Mouse (Mus musculus) brain, embryonic 18.5 days (tissue): ENCODE data around the gene Fryl.
"Not testable (repeated sequence)": the region's sequence is repeated elsewhere in the genome, so short reads cannot be mapped to it uniquely, and the experiment has no call there.

ENCODE experiments used
- DNase-seq: peaks from one replicate; pipeline ENCODE4 v3.0.0-alpha.2; 2012; ENCODE audit warnings: low read depth, low spot score

Gene Fryl

GRCm38 (mm10) chr5:73112331-73112730 is 144.1 kb downstream of the Fryl start:
- DNase-seq = no peak

GRCm38 (mm10) chr5:73103657-73104056 is 152.8 kb downstream of the Fryl start:
- no peak for DNase-seq

- no peak for DNase-seq
Observed at GRCm38 (mm10) chr5:73102342-73102989, 154.0 kb downstream of the Fryl start.

GRCm38 (mm10) chr5:73092236-73092635 is 164.2 kb downstream of the Fryl start:
- no peak for DNase-seq

- no peak for DNase-seq
Observed at GRCm38 (mm10) chr5:73089158-73089557, 167.3 kb downstream of the Fryl start.

- DNase-seq = no peak
Observed at GRCm38 (mm10) chr5:73081496-73081895, 174.9 kb downstream of the Fryl start.

GRCm38 (mm10) chr5:73079801-73080200 is 176.6 kb downstream of the Fryl start:
- no peak for DNase-seq

- DNase-seq = peak; percentile 14
Observed at GRCm38 (mm10) chr5:73071319-73071718, 185.1 kb downstream of the Fryl start.

GRCm38 (mm10) chr5:73066946-73067345 is 189.5 kb downstream of the Fryl start:
- no peak for DNase-seq

GRCm38 (mm10) chr5:73063768-73064669 is 192.4 kb downstream of the Fryl start:
- no peak for DNase-seq

- DNase-seq = peak; percentile 4
Observed at GRCm38 (mm10) chr5:73061506-73062155, 194.8 kb downstream of the Fryl start.

GRCm38 (mm10) chr5:73056937-73057336 is 199.5 kb downstream of the Fryl start:
- no peak for DNase-seq

- DNase-seq = no peak
Observed at GRCm38 (mm10) chr5:73056457-73056856, 200.0 kb downstream of the Fryl start.

GRCm38 (mm10) chr5:73053933-73054332 is 202.5 kb downstream of the Fryl start:
- DNase-seq = no peak

- DNase-seq = no peak
Observed at GRCm38 (mm10) chr5:73047651-73048245, 208.7 kb downstream of the Fryl start.

GRCm38 (mm10) chr5:73044055-73044454 is 212.4 kb downstream of the Fryl start:
- no peak for DNase-seq

- DNase-seq = no peak
Observed at GRCm38 (mm10) chr5:73032481-73032880, 223.9 kb downstream of the Fryl start.

GRCm38 (mm10) chr5:73028646-73029045 is 227.8 kb downstream of the Fryl start:
- DNase-seq = no peak

- no peak for DNase-seq
Observed at GRCm38 (mm10) chr5:73023801-73024200, 232.6 kb downstream of the Fryl start.

GRCm38 (mm10) chr5:73014745-73015144 is 241.7 kb downstream of the Fryl start:
- DNase-seq = no peak

- not testable (repeated sequence) for DNase-seq
Observed at GRCm38 (mm10) chr5:73013611-73014287, 242.7 kb downstream of the Fryl start.
